Comparison of ENCODE assay signal across 8 mouse cellular contexts in the genomic region with DNA sequence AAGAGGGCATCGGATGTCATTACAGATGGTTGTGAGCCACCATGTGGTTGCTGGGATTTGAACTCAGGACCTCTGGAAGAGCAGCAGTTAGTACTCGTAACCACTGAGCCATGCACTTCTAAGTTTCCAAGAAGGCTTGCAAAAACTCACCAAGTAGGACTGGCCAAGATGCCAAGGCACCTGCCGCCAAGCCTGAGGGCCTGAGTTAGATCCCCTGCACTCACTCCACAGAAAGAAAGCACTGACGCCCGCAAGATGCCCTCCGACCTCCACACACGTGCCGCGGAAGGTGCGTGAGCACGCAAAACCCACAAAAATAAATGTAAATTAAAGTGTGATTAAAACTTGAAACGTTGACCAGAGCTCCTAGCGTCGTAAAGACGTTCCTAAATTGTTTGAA. TPM values are rescaled to one million over a fixed set of nuclear protein-coding genes. Genes with fewer than 3 reads are reported as not detected.
DNase-seq lines count a peak whose midpoint lies in the region; ATAC-seq and TF ChIP-seq lines count a peak whose summit lies in the region.

No protein-coding gene starts in this region.

- H3K36me3 ChIP-seq in hindbrain, embryonic 14.5 days (replicated peaks; ENCODE audit: control insufficient read depth, insufficient read depth): no peaks in the 10 kb centered on the region
- H3K36me3 ChIP-seq in midbrain, embryonic 11.5 days (ENCODE audit: control insufficient read depth, insufficient read depth, low read length): no peaks in the 10 kb centered on the region

- peak overlapping the region; percentile 92 for H3K9ac ChIP-seq in hindbrain, embryonic 14.5 days
- peak overlapping the region; percentile 51 for H3K9ac ChIP-seq in midbrain, embryonic 11.5 days (ENCODE audit: low read length)

- TF ChIP-seq POLR2A in cerebellum, adult 2 months (IDR thresholded peaks at IDR 0.05; ENCODE audit: borderline replicate concordance, insufficient read depth, low read length): no peak

- peak overlapping the region; percentile 74 for H3K4me3 ChIP-seq in cerebellum, adult 2 months (replicated peaks; ENCODE audit: insufficient read depth, low read depth, low read length)
- peak overlapping the region; percentile 100 for H3K4me3 ChIP-seq in hindbrain, embryonic 14.5 days (replicated peaks; ENCODE audit: low read length)
- H3K4me3 ChIP-seq in midbrain, embryonic 11.5 days (ENCODE audit: low read depth, low read length): peak overlapping the region; percentile 94

- H3K9me3 ChIP-seq in hindbrain, embryonic 14.5 days (ENCODE audit: control insufficient read depth, low read length): no peaks in the 10 kb centered on the region
- H3K9me3 ChIP-seq in midbrain, embryonic 11.5 days (ENCODE audit: control insufficient read depth, low read length): no peaks in the 10 kb centered on the region

- WGBS in cerebellum, adult 2 months: 25% methylated on average over 15 of the region's 15 CpGs
- WGBS in hindbrain, embryonic 14.5 days: 29% methylated on average over 15 of the region's 15 CpGs
- WGBS in midbrain, embryonic 11.5 days: 27% methylated on average over 15 of the region's 15 CpGs

- ATAC-seq in hindbrain, embryonic 14.5 days (ENCODE audit: low FRiP score): no peak
- ATAC-seq in midbrain, embryonic 11.5 days (ENCODE audit: low FRiP score): peak; percentile 22; the same call in 1 of the 2 replicates

- 0 out of 2 replicates have a peak overlapping the region, but pooled peaks have one; percentile 6 for H3K27ac ChIP-seq in cerebellum, adult 2 months (ENCODE audit: insufficient read depth, low read length)
- H3K27ac ChIP-seq in hindbrain, embryonic 14.5 days: peak overlapping the region; percentile 62; the same call in 1 of the 2 replicates
- H3K27ac ChIP-seq in midbrain, embryonic 11.5 days (ENCODE audit: low read depth, low read length): no peak overlapping the region

- no peaks in the 10 kb centered on the region for H3K4me1 ChIP-seq in cerebellum, adult 2 months (ENCODE audit: control insufficient read depth, insufficient read depth, low read length)
- H3K4me1 ChIP-seq in hindbrain, embryonic 14.5 days (replicated peaks; ENCODE audit: control insufficient read depth, insufficient read depth, low read length): peaks cover 19% of the 10 kb centered on the region
- peaks cover 8% of the 10 kb centered on the region for H3K4me1 ChIP-seq in midbrain, embryonic 11.5 days (ENCODE audit: control insufficient read depth, insufficient read depth, low read length)

- peak; percentile 39 for DNase-seq in kidney, adult 11 months
- no peak for DNase-seq in kidney, postnatal 10 days
- peak; percentile 28 to 29 for DNase-seq in cerebellum, adult 2 months
- DNase-seq in hindbrain, embryonic 14.5 days (ENCODE audit: low spot score): no peak
- DNase-seq in midbrain, embryonic 11.5 days (ENCODE audit: low spot score, missing footprints): no peak
- no peak for DNase-seq in left cerebral cortex, adult 8-10 months (ENCODE audit: low spot score in 2 of 2)
- no peak for DNase-seq in adrenal gland, postnatal 25 days
- DNase-seq in gastrocnemius, postnatal 36 days: no peak

- intact Hi-C loops in gastrocnemius, postnatal 36 days (cut with DNase I): no loop called here

- H3K4me2 ChIP-seq in hindbrain, embryonic 14.5 days (replicated peaks): peak overlapping the region; percentile 76
- peak overlapping the region; percentile 87 for H3K4me2 ChIP-seq in midbrain, embryonic 11.5 days

- TF ChIP-seq CTCF in cerebellum, adult 2 months (IDR thresholded peaks at IDR 0.05; ENCODE audit: borderline replicate concordance, insufficient read depth, low read depth, low read length): no peak

- no peaks in the 10 kb centered on the region for H3K27me3 ChIP-seq in cerebellum, adult 2 months (ENCODE audit: control insufficient read depth, insufficient read depth, low read length)
- H3K27me3 ChIP-seq in hindbrain, embryonic 14.5 days (ENCODE audit: control insufficient read depth, insufficient read depth, low read length): no peaks in the 10 kb centered on the region
- H3K27me3 ChIP-seq in midbrain, embryonic 11.5 days (ENCODE audit: control insufficient read depth, insufficient read depth, low read length): no peaks in the 10 kb centered on the region

RNA-seq across cellular contexts. Expression of gene Gns, which starts 0.6 kb away (rescaled TPM):
- polyA plus RNA-seq in cerebellum, adult 2 months (2012; rRNA removed): 48.6 and 49.2 TPM in 2 replicates
- polyA plus RNA-seq in hindbrain, embryonic 14.5 days (2014; fragmentation: Nextera tagmentation; extraction: Ambion mirVana): 53.1 and 54.3 TPM in 2 replicates
- polyA plus RNA-seq in midbrain, embryonic 11.5 days (2014; fragmentation: Nextera tagmentation; extraction: Ambion mirVana): 35.9 and 37.3 TPM in 2 replicates
- total RNA-seq in left cerebral cortex, adult 8-10 months (2022): 100 to 1,000 TPM in 2 of 4 experiments, 10 to 100 TPM in 2; 87.2 to 126 (median 99.0) TPM
- total RNA-seq in adrenal gland, postnatal 25 days (2021): 194 and 195 TPM in 2 replicates
- 10 to 100 TPM; 24.6 to 27.9 TPM for total RNA-seq in gastrocnemius, postnatal 36 days (2021)

RNA-seq across cellular contexts. Expression of gene Tbc1d30, which starts 13.2 kb away (rescaled TPM):
- 25.8 and 26.0 TPM in 2 replicates for polyA plus RNA-seq in cerebellum, adult 2 months (2012; rRNA removed)
- polyA plus RNA-seq in hindbrain, embryonic 14.5 days (2014; fragmentation: Nextera tagmentation; extraction: Ambion mirVana): 24.8 and 26.6 TPM in 2 replicates
- 2.8 and 3.4 TPM in 2 replicates for polyA plus RNA-seq in midbrain, embryonic 11.5 days (2014; fragmentation: Nextera tagmentation; extraction: Ambion mirVana)
- 10 to 100 TPM; 80.6 to 89.9 (median 82.3) TPM for total RNA-seq in left cerebral cortex, adult 8-10 months (2022)
- 9.6 and 11.0 TPM in 2 replicates for total RNA-seq in adrenal gland, postnatal 25 days (2021)
- total RNA-seq in gastrocnemius, postnatal 36 days (2021): under 1 TPM; 0.42 to 0.46 TPM

Comparison
In these comparisons a context has a peak if more than half of its experiments do, and no peak if none do; other contexts are left out.
1. DNase-seq: peak in kidney, adult 11 months (single experiment) and cerebellum, adult 2 months (2 of 2); none in kidney, postnatal 10 days (single experiment), hindbrain, embryonic 14.5 days (single experiment), midbrain, embryonic 11.5 days (single experiment), left cerebral cortex, adult 8-10 months (0 of 2), adrenal gland, postnatal 25 days (single experiment) and gastrocnemius, postnatal 36 days (0 of 2).
2. Peak in every context shown above with its lines, with median percentiles within 50 percentile points of each other: H3K4me3 ChIP-seq.